Mouse (Mus musculus) liver, embryonic 14.5 days (tissue): Measurements from ENCODE around the gene Srgap1. TPM values are rescaled to one million over a fixed set of nuclear protein-coding genes. Genes with fewer than 3 reads are reported as not detected.

Source experiments
- ATAC-seq: fragments of 200-750 bp; cut with Nextera tagmentation; 2 replicates; pipeline ENCODE4 v1.8.0; 2017; ENCODE audit warnings: moderate number of reproducible peaks, mild to moderate bottlenecking, moderate library complexity; ENCODE audit not compliant: insufficient read depth
- DNase-seq, 3 experiments: peaks; one replicate each; pipeline ENCODE4 v3.0.0-alpha.2; 2012 to 2013; ENCODE audit warnings: low read depth in 3 of 3, low spot score in 3 of 3
- H3K27ac ChIP-seq: fragments of 300-500 bp; sonication (generic); 2 replicates; pipeline ENCODE4 v1.5.1; 2014; ENCODE audit warnings: moderate library complexity, mild to moderate bottlenecking, control low read depth, inconsistent platforms
- H3K27me3 ChIP-seq: fragments of 300-500 bp; sonication (generic); 2 replicates; pipeline ENCODE4 v1.6.1; 2014; ENCODE audit warnings: mild to moderate bottlenecking, low read length, moderate library complexity; ENCODE audit not compliant: control insufficient read depth, insufficient read depth
- H3K36me3 ChIP-seq: fragments of 300-500 bp; sonication (generic); replicated peaks from 2 replicates; pipeline ENCODE4 v1.6.1; 2014; ENCODE audit warnings: low read depth; ENCODE audit not compliant: control insufficient read depth, insufficient read depth
- H3K4me1 ChIP-seq, 2 experiments: fragments of 200-500 bp in 1 of 2; fragments of 300-500 bp in 1 of 2; sonication (generic) in 1 of 2; replicated peaks; 2 replicates each; pipeline ENCODE4 v1.6.1; 2012 to 2014; ENCODE audit warnings: antibody characterized with exemption in 1 of 2, inconsistent platforms in 1 of 2, low read length in 1 of 2; ENCODE audit not compliant: control insufficient read depth in 2 of 2, insufficient read depth in 2 of 2
- H3K4me2 ChIP-seq: fragments of 300-500 bp; sonication (generic); 2 replicates; pipeline ENCODE4 v1.6.1; 2014; ENCODE audit warnings: low read depth, mild to moderate bottlenecking, control low read depth, moderate library complexity
- H3K4me3 ChIP-seq, 2 experiments: fragments of 200-500 bp in 1 of 2; fragments of 300-500 bp in 1 of 2; sonication (generic) in 1 of 2; 2 replicates each; pipeline ENCODE4 v1.5.1; 2012 to 2014; ENCODE audit warnings: low read depth in 2 of 2, low read length in 2 of 2, mild to moderate bottlenecking in 2 of 2, control low read depth in 1 of 2, inconsistent platforms in 1 of 2, moderate library complexity in 1 of 2; ENCODE audit not compliant: insufficient read depth in 1 of 2
- H3K9ac ChIP-seq: fragments of 300-500 bp; sonication (generic); replicated peaks from 2 replicates; pipeline ENCODE4 v1.6.1; 2014; ENCODE audit warnings: mild to moderate bottlenecking, control low read depth, moderate library complexity
- H3K9me3 ChIP-seq: fragments of 300-500 bp; sonication (generic); 2 replicates; pipeline ENCODE4 v1.6.1; 2016; ENCODE audit warnings: low read length, mixed read lengths; ENCODE audit not compliant: control insufficient read depth
- CTCF ChIP-seq: IDR thresholded peaks from 2 replicates; pipeline ENCODE4 v1.5.1; 2016; ENCODE audit warnings: antibody characterized with exemption, low read depth, control low read depth
- EP300 ChIP-seq: IDR thresholded peaks from 2 replicates; pipeline ENCODE4 v1.6.1; 2016; ENCODE audit warnings: antibody characterized with exemption, low read depth
- WGBS: fragments of 180-500 bp; shearing (Covaris S2); extraction: QIAGEN DNeasy Blood & Tissue Kit; methylation state at CpG from one replicate; pipeline ENCODE4 v1.1.7; 2014; ENCODE audit not compliant: insufficient replicate concordance; 5-methylcytosine and 5-hydroxymethylcytosine counted together
- polyA plus RNA-seq, 2 experiments: library from polyadenylated mRNA; depleted of rRNA in 1 of 2; stranded (reverse) in 1 of 2; unstranded in 1 of 2; fragments of >200 nt; fragmentation: Nextera tagmentation in 1 of 2; extraction: Ambion mirVana in 1 of 2; gene quantifications; 2 replicates each; pipeline versions ENCODE4 v1.2.1 to v1.2.3; 2012 to 2014

Srgap1 gene
- polyA plus RNA-seq, 2 experiments = 0.66 to 0.79 TPM

GRCm38 (mm10) chr10:121790078-121790477 is 257.0 kb downstream of the Srgap1 start:
- no peak for ATAC-seq
- no peak overlapping the region for H3K9ac ChIP-seq
- no peak overlapping the region for H3K27ac ChIP-seq
- 65% methylated on average over 6 of the region's 6 CpGs for WGBS
- H3K9me3 ChIP-seq = no peaks in the 10 kb centered on the region
- H3K4me3 ChIP-seq = no peak overlapping the region
- H3K4me2 ChIP-seq = no peak overlapping the region
- TF ChIP-seq EP300 (no peak), CTCF (no peak)
- H3K27me3 ChIP-seq = no peaks in the 10 kb centered on the region
- no peak for DNase-seq
- H3K36me3 ChIP-seq = no peaks in the 10 kb centered on the region
- H3K4me1 ChIP-seq = no peaks in the 10 kb centered on the region

- Histone ChIP-seq H3K4me3 (no peak overlapping the region), H3K27me3 (no peaks in the 10 kb centered on the region), H3K9me3 (no peaks in the 10 kb centered on the region), H3K27ac (no peak overlapping the region), H3K36me3 (no peaks in the 10 kb centered on the region), H3K9ac (no peak overlapping the region), H3K4me1 (no peaks in the 10 kb centered on the region), H3K4me2 (no peak overlapping the region)
- 62% methylated on average over 3 of the region's 3 CpGs for WGBS
- ATAC-seq (no peak), DNase-seq (no peak)
- TF ChIP-seq CTCF (no peak), EP300 (no peak)
These were observed 258.6 kb downstream of the Srgap1 start for GRCm38 (mm10) chr10:121788536-121788935.

- DNase-seq = no peak
These were observed 266.0 kb downstream of the Srgap1 start for GRCm38 (mm10) chr10:121781159-121781558.

GRCm38 (mm10) chr10:121775990-121776389 is 271.1 kb downstream of the Srgap1 start:
- WGBS = 51% methylated on average over 3 of the region's 3 CpGs
- no peak overlapping the region for H3K9ac ChIP-seq
- no peaks in the 10 kb centered on the region for H3K9me3 ChIP-seq
- no peak for ATAC-seq
- DNase-seq = no peak
- no peaks in the 10 kb centered on the region for H3K36me3 ChIP-seq
- no peak overlapping the region for H3K27ac ChIP-seq
- TF ChIP-seq EP300 (no peak), CTCF (no peak)
- no peaks in the 10 kb centered on the region for H3K27me3 ChIP-seq
- H3K4me1 ChIP-seq = 0 out of 4 replicates have a peak, but pooled peaks cover 0 to 1% of the 10 kb centered on the region in 2 experiments
- H3K4me2 ChIP-seq = no peak overlapping the region
- H3K4me3 ChIP-seq = no peak overlapping the region

More at GRCm38 (mm10) chr10:121781159-121781558, 266.0 kb downstream of the Srgap1 start:
- Histone ChIP-seq H3K4me2 (no peak overlapping the region), H3K4me1 (no peaks in the 10 kb centered on the region), H3K27ac (no peak overlapping the region), H3K27me3 (no peaks in the 10 kb centered on the region), H3K9me3 (no peaks in the 10 kb centered on the region), H3K9ac (no peak overlapping the region), H3K36me3 (no peaks in the 10 kb centered on the region), H3K4me3 (no peak overlapping the region)
- TF ChIP-seq CTCF (no peak), EP300 (no peak)
- ATAC-seq = no peak
- 44% methylated on average over 14 of the region's 14 CpGs for WGBS

GRCm38 (mm10) chr10:121773813-121774212 is 273.3 kb downstream of the Srgap1 start:
- 0 out of 4 replicates have a peak, but pooled peaks cover 0 to 1% of the 10 kb centered on the region in 2 experiments for H3K4me1 ChIP-seq
- H3K27ac ChIP-seq = no peak overlapping the region
- H3K4me2 ChIP-seq = no peak overlapping the region
- ATAC-seq (no peak), DNase-seq (no peak)
- TF ChIP-seq CTCF (no peak), EP300 (no peak)
- no peaks in the 10 kb centered on the region for H3K27me3 ChIP-seq
- no peaks in the 10 kb centered on the region for H3K36me3 ChIP-seq
- no peak overlapping the region for H3K4me3 ChIP-seq
- H3K9ac ChIP-seq = no peak overlapping the region
- H3K9me3 ChIP-seq = no peaks in the 10 kb centered on the region
- 48% methylated on average over 4 of the region's 4 CpGs for WGBS
